ENCODE assay signal across 9 mouse cellular contexts in the genomic region with DNA sequence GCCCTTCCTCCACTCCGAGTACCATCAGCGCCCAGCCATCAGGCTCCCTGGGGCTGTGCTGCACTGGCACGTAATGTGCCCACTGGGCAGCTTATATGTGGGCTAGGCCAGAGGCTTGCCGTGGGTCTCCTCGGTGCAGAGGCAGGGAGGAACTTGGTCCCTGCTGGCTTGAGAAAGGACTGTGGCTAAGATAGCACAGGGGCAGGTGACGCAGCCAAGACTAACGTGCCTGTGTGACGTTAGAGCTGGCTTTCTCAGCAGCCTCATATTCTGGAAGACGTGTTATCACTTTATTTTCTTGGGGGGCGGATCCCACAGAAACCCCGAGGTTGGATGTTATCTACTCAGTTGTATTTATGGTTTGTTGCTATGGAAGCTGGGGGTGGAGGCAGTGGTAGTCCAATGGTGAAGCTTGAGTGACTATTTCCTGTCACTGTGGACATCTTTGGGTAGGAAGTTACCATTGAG. TPM values are rescaled to one million over a fixed set of nuclear protein-coding genes. Genes with fewer than 3 reads are reported as not detected.
A peak's percentile ranks its signal among the peaks of the same experiment; 100 is the strongest.
DNase-seq lines count a peak whose midpoint lies in the region; ATAC-seq and TF ChIP-seq lines count a peak whose summit lies in the region.
"Had no signal": no experiment of that assay in that cellular context is flagged by ENCODE, and none has a peak within 500 bp of the region (broad histone marks: within the 10 kb centered on the region; RNA-seq: fewer than 3 reads in every experiment).

No protein-coding gene starts in this region.

- no peak for TF ChIP-seq EP300 in heart, adult 2 months (IDR thresholded peaks at IDR 0.05; ENCODE audit: insufficient read depth, low read depth, low read length)

- ATAC-seq in liver, embryonic 15.5 days (ENCODE audit: insufficient read depth) = 0 out of 2 replicates have a peak, but pooled peaks have one; percentile 46
- ATAC-seq in forebrain, embryonic 13.5 days = no peak
- ATAC-seq: forebrain, embryonic 14.5 days had no signal

- H3K27me3 ChIP-seq in heart, adult 2 months (ENCODE audit: control insufficient read depth, insufficient read depth, low read length) = no peaks in the 10 kb centered on the region
- H3K27me3 ChIP-seq in liver, embryonic 15.5 days = no peaks in the 10 kb centered on the region
- no peaks in the 10 kb centered on the region for H3K27me3 ChIP-seq in forebrain, embryonic 13.5 days

- peak overlapping the region; percentile 9; the same call in 1 of the 2 replicates for H3K4me2 ChIP-seq in liver, embryonic 15.5 days
- H3K4me2 ChIP-seq in forebrain, embryonic 13.5 days = no peak overlapping the region

- H3K4me1 ChIP-seq in heart, adult 2 months (ENCODE audit: control insufficient read depth, insufficient read depth, low read length) = peaks cover 27% of the 10 kb centered on the region
- peaks cover 38% of the 10 kb centered on the region for H3K4me1 ChIP-seq in liver, embryonic 15.5 days (replicated peaks)
- peaks cover 5% of the 10 kb centered on the region for H3K4me1 ChIP-seq in forebrain, embryonic 13.5 days

- no peaks in the 10 kb centered on the region; the same call in 1 of the 2 replicates for H3K79me2 ChIP-seq in heart, adult 2 months (replicated peaks; ENCODE audit: control insufficient read depth, insufficient read depth, low read length)

- DNase-seq in heart, adult 2 months = peak in 1 of 2 experiments; percentile 42
- DNase-seq in heart, postnatal 14 days = no peak
- DNase-seq in 416B (ENCODE audit: low read depth) = peak; percentile 56
- peak; percentile 53 for DNase-seq in c-Kit-positive CD71-positive TER-119-positive erythroid progenitor cells, embryonic 14.5 days (ENCODE audit: low spot score)
- DNase-seq in left cerebral cortex, adult 9 months (ENCODE audit: low spot score in 2 of 2) = no peak
- DNase-seq in MN1 (ENCODE audit: low spot score) = no peak

- no peaks in the 10 kb centered on the region; the same call in 1 of the 2 replicates for H3K36me3 ChIP-seq in heart, adult 2 months (ENCODE audit: control insufficient read depth, insufficient read depth, low read length)
- peaks cover 15% of the 10 kb centered on the region for H3K36me3 ChIP-seq in liver, embryonic 15.5 days (replicated peaks)
- peaks cover 60% of the 10 kb centered on the region for H3K36me3 ChIP-seq in forebrain, embryonic 13.5 days (ENCODE audit: poor library complexity, severe bottlenecking)

- H3K4me3 ChIP-seq in heart, adult 2 months = no peak overlapping the region
- H3K4me3 ChIP-seq in liver, embryonic 15.5 days (replicated peaks) = no peak overlapping the region
- no peak overlapping the region for H3K4me3 ChIP-seq in forebrain, embryonic 13.5 days

- H3K9ac ChIP-seq in heart, adult 2 months (ENCODE audit: low read depth, low read length) = no peak overlapping the region
- H3K9ac ChIP-seq in liver, embryonic 15.5 days = no peak overlapping the region
- no peak overlapping the region for H3K9ac ChIP-seq in forebrain, embryonic 13.5 days

- 39% methylated on average over 11 of the region's 11 CpGs for WGBS in heart, adult 2 months
- 27% methylated on average over 11 of the region's 11 CpGs for WGBS in liver, embryonic 15.5 days (ENCODE audit: insufficient replicate concordance)
- WGBS in forebrain, embryonic 13.5 days = 90% methylated on average over 11 of the region's 11 CpGs

- TF ChIP-seq POLR2A in heart, adult 2 months (IDR thresholded peaks at IDR 0.05; ENCODE audit: insufficient read depth, low read depth, low read length) = no peak

- H3K9me3 ChIP-seq in liver, embryonic 15.5 days (replicated peaks) = no peaks in the 10 kb centered on the region
- H3K9me3 ChIP-seq in forebrain, embryonic 13.5 days (replicated peaks) = peaks cover 3% of the 10 kb centered on the region; the same call in 1 of the 2 replicates

- intact Hi-C loops in heart, adult 2 months (cut with DNase I) = no loop called here
- intact Hi-C loops in heart, postnatal 14 days (cut with DNase I) = no loop called here

- no peak for TF ChIP-seq CTCF in heart, adult 2 months (IDR thresholded peaks at IDR 0.05)

- peak overlapping the region; percentile 0 for H3K27ac ChIP-seq in heart, adult 2 months
- peak overlapping the region; percentile 53 for H3K27ac ChIP-seq in liver, embryonic 15.5 days (replicated peaks)
- H3K27ac ChIP-seq in forebrain, embryonic 13.5 days = no peak overlapping the region

RNA-seq across cellular contexts. Expression of a gene that starts 8.8 kb away (rescaled TPM):
- 10 to 100 TPM; 61.4 to 71.3 TPM for total RNA-seq in heart, adult 2 months (2021)
- polyA plus RNA-seq in heart, adult 2 months (2012; rRNA removed) = 122 and 171 TPM in 2 replicates
- 10 to 100 TPM; 91.2 to 99.6 TPM for total RNA-seq in heart, postnatal 14 days (2021)
- 29.6 and 31.2 TPM in 2 replicates for polyA plus RNA-seq in liver, embryonic 15.5 days (2015; fragmentation: Nextera tagmentation; extraction: Ambion mirVana)
- polyA plus RNA-seq in forebrain, embryonic 13.5 days (2015; fragmentation: Nextera tagmentation; extraction: Ambion mirVana) = 39.4 and 40.2 TPM in 2 replicates

RNA-seq across cellular contexts. Expression of a gene that starts 9.4 kb away (rescaled TPM):
- total RNA-seq in heart, adult 2 months (2021) = 10 to 100 TPM; 53.6 to 59.4 TPM
- 64.4 and 84.3 TPM in 2 replicates for polyA plus RNA-seq in heart, adult 2 months (2012; rRNA removed)
- 10 to 100 TPM; 51.1 to 59.5 TPM for total RNA-seq in heart, postnatal 14 days (2021)
- polyA plus RNA-seq in liver, embryonic 15.5 days (2015; fragmentation: Nextera tagmentation; extraction: Ambion mirVana) = 33.8 and 35.7 TPM in 2 replicates
- polyA plus RNA-seq in forebrain, embryonic 13.5 days (2015; fragmentation: Nextera tagmentation; extraction: Ambion mirVana) = 95.9 and 109 TPM in 2 replicates

Comparison
In these comparisons a context has a peak if more than half of its experiments do, and no peak if none do; other contexts are left out.
1. DNase-seq: peak in 416B (single experiment) and c-Kit-positive CD71-positive TER-119-positive erythroid progenitor cells, embryonic 14.5 days (single experiment); none in heart, postnatal 14 days (0 of 2), left cerebral cortex, adult 9 months (0 of 2) and MN1 (single experiment).